Mouse (Mus musculus): Measurements from ENCODE around the gene Fam50a.
A peak's percentile ranks its signal among the peaks of the same experiment; 100 is the strongest.
"Not testable (repeated sequence)": the region's sequence is repeated elsewhere in the genome, so short reads cannot be mapped to it uniquely, and the experiment has no call there.

Fam50a gene

DNA sequence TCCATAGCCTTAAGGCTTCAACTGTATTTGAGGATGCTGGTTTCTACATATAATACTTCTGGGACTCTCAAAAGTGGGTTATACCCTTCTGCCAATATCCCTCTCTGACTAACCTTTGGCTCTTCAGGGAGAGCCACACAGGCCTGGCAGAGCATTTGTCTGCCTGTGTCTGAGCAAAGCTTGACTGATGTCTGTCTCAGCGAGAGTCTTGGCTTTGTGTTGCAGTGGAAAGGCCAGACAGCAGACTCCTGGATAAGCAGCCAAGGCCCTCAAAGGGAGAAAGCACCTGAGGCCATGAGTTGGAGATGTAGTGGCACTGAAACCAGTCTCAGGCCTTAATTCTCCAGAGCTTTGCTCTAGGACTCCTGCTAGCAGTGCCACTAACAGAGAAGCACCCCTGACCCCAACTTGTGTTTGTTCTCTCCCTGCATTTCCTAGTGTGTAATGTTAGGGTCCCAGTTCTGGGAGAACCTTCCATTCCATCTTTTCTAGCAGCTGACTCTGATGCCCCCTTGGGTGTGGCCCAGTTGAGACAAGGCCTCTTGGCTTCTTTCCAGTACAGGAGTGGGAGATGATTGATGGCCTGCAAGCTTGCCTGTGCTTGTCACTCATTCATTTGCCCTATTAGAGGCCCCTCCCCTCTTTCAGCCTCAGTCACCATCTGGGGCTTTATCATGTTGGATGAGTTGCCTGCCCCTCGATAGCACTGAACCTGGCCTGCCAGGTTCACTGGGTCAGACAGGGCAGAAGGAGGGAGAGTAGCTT lies 17.5 kb downstream of the Fam50a start:
- DNase-seq, result no peak

DNA sequence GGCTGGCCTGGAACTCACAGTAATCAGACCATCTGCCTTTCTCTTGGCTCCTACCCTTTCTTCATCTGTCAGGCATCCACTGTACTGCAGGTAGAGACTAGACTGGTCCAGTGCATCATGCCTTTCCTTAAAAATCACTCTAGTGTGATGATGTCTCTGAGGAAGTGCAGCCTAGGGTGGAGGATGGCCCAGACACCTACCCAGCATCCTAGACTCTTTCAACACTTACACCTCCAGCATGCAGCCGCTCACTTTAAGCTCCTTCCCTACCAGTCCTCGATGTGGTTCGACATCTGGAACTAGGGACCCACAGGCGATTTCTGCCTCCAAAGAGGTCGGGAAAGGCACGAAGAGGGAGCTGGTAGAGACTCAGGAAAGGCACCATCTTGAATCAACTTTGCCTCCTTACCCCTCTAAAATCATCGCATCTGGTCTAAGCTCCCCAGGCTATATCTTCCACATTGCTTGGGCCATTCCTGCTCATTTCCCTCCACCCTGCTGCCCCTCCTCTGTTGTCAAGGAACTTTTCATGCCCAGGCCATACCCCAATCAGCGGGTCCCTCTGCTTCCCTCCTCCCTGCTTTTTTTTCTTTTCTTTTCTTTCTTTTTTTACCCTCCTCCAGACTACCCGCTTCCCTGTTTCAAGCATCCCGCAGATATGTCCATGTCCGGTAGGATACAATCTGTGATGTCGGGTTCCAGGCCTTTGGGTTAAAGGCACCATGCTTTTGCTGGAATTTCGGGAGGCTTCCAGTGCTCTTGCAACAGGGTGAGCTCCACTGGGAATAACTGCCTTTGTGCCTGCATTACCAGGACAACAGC lies 40.0 kb downstream of the Fam50a start:
- no peak for DNase-seq

DNA sequence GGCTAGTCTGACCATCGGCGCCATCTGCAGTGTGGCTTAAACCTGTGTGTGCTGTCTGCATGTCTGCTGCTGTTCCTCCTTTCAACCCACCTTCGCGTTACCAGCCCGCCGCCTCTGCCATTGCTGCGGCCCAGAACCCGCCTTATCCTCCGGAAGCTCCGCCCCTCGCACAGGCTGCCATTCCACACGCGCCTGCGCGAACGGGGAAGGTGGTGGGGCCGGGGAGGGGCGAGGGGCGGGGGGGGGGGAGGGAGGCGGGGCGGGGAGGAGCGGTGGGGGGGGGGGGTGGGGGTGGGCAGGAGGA lies 40.6 kb downstream of the Fam50a start, which contains the start of gene Lage3:
Gene Lage3, minus strand, starts transcription at position 152 of the 304 bp plus-strand sequence.
- peak; percentile 73 for DNase-seq

DNA sequence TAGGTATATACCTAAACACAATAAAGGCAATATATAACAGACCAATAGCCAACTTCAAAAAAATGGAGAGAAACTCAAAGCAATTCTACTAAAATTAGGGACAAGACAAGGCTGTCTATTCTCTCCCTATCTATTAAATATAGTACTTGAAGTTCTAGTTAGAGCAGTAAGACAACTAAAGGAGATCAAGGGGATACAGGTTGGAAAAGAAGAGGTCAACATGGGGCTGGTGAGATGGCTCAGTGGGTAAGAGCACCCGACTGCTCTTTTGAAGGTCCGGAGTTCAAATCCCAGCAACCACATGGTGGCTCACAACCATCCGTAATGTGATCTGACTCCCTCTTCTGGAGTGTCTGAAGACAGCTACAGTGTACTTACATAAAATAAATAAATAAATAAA lies 44.2 kb downstream of the Fam50a start:
- not testable (repeated sequence) for DNase-seq

DNA sequence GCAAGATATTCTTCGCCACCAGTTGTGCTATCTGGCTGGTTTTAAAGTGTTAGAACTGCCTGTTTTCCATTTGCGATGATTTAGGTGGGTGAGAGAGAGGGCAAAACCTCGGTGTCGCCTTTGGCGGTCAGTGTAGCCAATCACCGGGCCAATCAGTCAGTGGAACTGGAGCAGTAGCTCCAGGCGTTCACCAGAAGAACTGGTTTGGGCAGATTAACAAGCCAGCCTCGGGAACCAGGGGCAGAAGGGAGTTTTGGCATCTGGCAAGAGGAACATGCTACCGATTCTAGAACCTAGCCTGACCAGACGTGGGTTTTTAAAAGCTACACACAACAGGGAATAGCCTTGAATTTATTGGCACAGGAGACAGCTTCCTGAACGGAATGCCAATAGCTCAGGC lies 46.3 kb downstream of the Fam50a start:
- no peak for DNase-seq

DNA sequence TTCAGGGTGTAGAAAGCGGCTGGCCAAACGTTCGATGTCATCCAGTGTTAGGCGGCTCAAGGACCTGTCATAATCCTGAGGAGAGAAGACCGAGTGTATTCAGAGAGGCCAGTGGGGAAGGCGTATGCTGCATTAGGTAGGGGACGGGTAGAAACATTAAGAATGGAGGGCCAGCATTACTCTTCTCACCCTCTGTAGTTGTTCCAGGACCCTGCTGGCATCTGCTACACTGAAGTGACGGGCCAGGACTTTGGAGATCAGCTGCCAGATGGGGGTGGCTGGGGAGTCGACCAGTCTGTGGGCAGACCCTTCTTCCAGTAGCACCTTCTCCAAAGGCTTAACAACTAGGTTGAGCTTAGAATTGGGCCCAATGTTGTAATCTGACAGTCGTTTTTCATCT lies 54.7 kb downstream of the Fam50a start:
- DNase-seq, result no peak

DNA sequence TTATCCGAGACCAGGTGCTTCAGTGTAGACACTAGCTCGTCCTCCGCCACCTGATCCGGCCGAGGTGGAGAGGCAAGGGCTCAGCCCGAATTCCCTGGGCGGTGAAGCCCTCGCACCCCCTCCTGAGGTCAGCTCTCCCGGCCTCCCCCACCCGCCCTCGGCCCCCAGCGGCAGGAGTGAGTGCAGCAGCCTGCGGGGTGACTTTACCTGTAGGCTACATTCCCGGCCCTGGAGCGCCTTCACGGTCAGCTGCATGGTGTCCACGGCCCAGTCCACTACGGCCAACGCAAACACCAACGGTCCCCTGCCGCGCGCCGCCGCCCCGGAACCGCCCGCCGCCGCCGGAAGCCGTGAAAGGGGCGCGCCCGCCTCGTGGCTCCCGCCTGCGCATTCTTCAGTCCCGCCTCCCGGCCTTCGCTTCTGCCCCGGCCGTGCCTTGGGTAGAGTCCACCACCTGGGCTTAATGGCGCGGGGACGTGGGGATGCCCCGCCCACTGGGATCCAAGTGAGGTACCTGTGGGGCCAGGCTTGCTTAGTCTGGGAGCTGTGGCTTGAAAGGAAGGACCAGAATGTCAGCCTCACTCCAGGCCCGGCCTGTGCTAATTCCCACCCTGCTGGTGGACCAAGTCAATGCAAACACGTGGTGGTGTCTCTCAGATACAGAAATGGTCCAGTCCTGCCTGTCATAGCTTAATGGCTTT lies 55.5 kb downstream of the Fam50a start:
- DNase-seq, result peak; percentile 65
